Mouse (Mus musculus) bone marrow macrophage, adult 2 months (primary cell): Measurements from ENCODE around the gene Pkd2.

Experiments
- CTCF ChIP-seq: IDR thresholded peaks from 2 replicates; pipeline ENCODE4 v1.5.1; 2012; ENCODE audit warnings: low read depth, mild to moderate bottlenecking, low read length, moderate library complexity
- POLR2A ChIP-seq: IDR thresholded peaks from 2 replicates; pipeline ENCODE4 v1.6.1; 2012; ENCODE audit warnings: mild to moderate bottlenecking, low read depth, low read length, borderline replicate concordance

DNA sequence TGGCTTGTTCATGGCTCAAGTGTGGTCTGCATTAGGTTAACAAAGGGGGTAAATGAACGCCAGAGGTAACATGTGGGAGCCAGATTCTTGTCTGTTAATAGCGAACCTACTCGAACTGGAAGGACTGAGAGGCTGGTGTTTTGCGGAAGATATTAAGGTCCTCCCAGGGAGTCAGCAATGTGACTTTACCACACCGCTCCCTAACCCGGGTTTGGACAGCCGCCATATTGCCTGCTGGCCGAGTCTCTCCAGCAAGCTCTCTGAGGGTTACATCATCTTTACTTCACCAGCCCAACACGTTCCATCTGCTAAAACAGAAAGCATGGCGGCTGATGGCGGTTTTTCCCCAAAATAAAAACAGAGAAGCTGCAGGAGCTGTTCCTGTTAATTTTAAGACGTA is 6.5 kb downstream of the Pkd2 start:
- TF ChIP-seq CTCF: no peak
- no peak for TF ChIP-seq POLR2A
